ENCODE assay signal across 8 mouse cellular contexts in the genomic region with DNA sequence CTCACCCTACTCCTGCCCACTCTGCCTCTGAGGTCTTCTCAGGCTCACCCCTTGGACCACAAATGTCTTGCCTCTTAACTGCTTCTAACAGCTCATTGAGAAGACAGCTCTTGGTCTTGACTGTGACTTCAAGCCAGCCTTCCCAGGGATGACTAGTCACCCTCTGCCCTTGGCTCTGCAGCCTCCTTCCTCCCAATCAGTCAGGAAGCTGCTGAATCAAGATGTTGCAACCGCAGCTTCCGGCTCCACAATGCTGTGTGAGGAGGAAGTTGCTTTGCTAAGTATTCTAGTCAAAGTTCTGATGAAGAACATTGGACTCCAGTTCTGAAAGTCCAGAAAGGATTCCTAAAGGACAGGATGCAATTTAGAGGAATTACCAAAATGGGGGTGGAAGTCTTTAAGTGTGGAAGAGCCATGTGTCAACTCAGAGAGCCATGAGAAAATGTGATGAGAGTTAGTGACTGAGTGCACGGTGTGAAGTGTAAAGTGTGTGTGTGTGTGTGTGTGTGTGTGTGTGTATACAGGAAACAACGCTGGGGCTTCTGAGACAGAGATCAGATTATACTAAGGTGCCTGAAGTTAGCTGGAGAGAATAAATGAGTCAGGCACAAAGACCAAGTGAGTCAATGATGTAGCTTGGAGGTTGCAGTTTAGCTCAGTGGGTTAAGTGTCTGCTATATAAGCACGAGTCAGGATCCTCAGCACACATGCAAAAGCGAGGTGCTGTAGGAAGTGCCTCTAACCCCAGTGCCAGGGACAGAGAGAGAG. TPM values are rescaled to one million over a fixed set of nuclear protein-coding genes. Genes with fewer than 3 reads are reported as not detected.
DNase-seq lines count a peak whose midpoint lies in the region; ATAC-seq and TF ChIP-seq lines count a peak whose summit lies in the region.
"Had no signal": no experiment of that assay in that cellular context is flagged by ENCODE, and none has a peak within 500 bp of the region (broad histone marks: within the 10 kb centered on the region; RNA-seq: fewer than 3 reads in every experiment).

No protein-coding gene starts in this region.

- no peak for ATAC-seq in midbrain, embryonic 11.5 days (ENCODE audit: low FRiP score)
- no peak for ATAC-seq in cerebellum, adult (ENCODE audit: insufficient number of reproducible peaks, low FRiP score, low TSS enrichment)

- no peak overlapping the region for H3K4me2 ChIP-seq in midbrain, embryonic 11.5 days
- H3K4me2 ChIP-seq: embryonic facial prominence, embryonic 13.5 days had no signal

- H3K9me3 ChIP-seq in midbrain, embryonic 11.5 days (ENCODE audit: control insufficient read depth, low read length): no peaks in the 10 kb centered on the region
- H3K9me3 ChIP-seq: embryonic facial prominence, embryonic 13.5 days had no signal

- H3K27me3 ChIP-seq in midbrain, embryonic 11.5 days (ENCODE audit: control insufficient read depth, insufficient read depth, low read length): no peaks in the 10 kb centered on the region
- H3K27me3 ChIP-seq: embryonic facial prominence, embryonic 13.5 days had no signal

- H3K9ac ChIP-seq in midbrain, embryonic 11.5 days (ENCODE audit: low read length): no peak overlapping the region
- H3K9ac ChIP-seq: embryonic facial prominence, embryonic 13.5 days had no signal

- H3K27ac ChIP-seq in gastrocnemius, adult 2 months: peak overlapping the region; percentile 38; the same call in 1 of the 2 replicates
- H3K27ac ChIP-seq in left cerebral cortex, adult 2 months: no peak overlapping the region
- H3K27ac ChIP-seq in midbrain, embryonic 11.5 days (ENCODE audit: low read depth, low read length): no peak overlapping the region
- H3K27ac ChIP-seq: embryonic facial prominence, embryonic 13.5 days had no signal

- no peaks in the 10 kb centered on the region for H3K36me3 ChIP-seq in midbrain, embryonic 11.5 days (ENCODE audit: control insufficient read depth, insufficient read depth, low read length)
- H3K36me3 ChIP-seq: embryonic facial prominence, embryonic 13.5 days had no signal

- TF ChIP-seq CTCF in gastrocnemius, adult 2 months (IDR thresholded peaks at IDR 0.05): no peak
- TF ChIP-seq CTCF in left cerebral cortex, adult 2 months (IDR thresholded peaks at IDR 0.05): no peak

- intact Hi-C loops in gastrocnemius, adult 2 months (cut with DNase I): no loop called here
- intact Hi-C loops in left cerebral cortex, adult 2 months (cut with DNase I): no loop called here

- H3K4me3 ChIP-seq in gastrocnemius, adult 2 months: no peak overlapping the region
- H3K4me3 ChIP-seq in left cerebral cortex, adult 2 months: no peak overlapping the region
- H3K4me3 ChIP-seq in midbrain, embryonic 11.5 days (ENCODE audit: low read depth, low read length): no peak overlapping the region
- H3K4me3 ChIP-seq: embryonic facial prominence, embryonic 13.5 days had no signal

- WGBS in midbrain, embryonic 11.5 days: 83% methylated on average over 6 of the region's 6 CpGs

- peak; percentile 18 to 31 for DNase-seq in adrenal gland, adult 18-20 months (ENCODE audit: low spot score in 2 of 2)
- DNase-seq in gastrocnemius, adult 2 months: peak; percentile 46
- DNase-seq in kidney, postnatal 25 days: peak; percentile 57 to 79
- DNase-seq in natural killer cell, adult 2 months (ENCODE audit: low spot score in 2 of 2): peak; percentile 79 to 82
- no peak for DNase-seq in left cerebral cortex, adult 2 months (ENCODE audit: extremely low spot score in 1 of 2, low spot score in 2 of 2)
- no peak for DNase-seq in midbrain, embryonic 11.5 days (ENCODE audit: low spot score, missing footprints)

- H3K4me1 ChIP-seq in midbrain, embryonic 11.5 days (ENCODE audit: control insufficient read depth, insufficient read depth, low read length): no peaks in the 10 kb centered on the region
- H3K4me1 ChIP-seq: embryonic facial prominence, embryonic 13.5 days had no signal

RNA-seq across cellular contexts. Expression of a gene that starts 14.5 kb away (rescaled TPM):
- 10 to 100 TPM; 18.5 to 21.1 TPM for total RNA-seq in adrenal gland, adult 18-20 months (2021)
- total RNA-seq in gastrocnemius, adult 2 months (2021): 10 to 100 TPM; 14.4 to 19.6 TPM
- 100 to 1,000 TPM; 122 to 126 TPM for total RNA-seq in left cerebral cortex, adult 2 months (2021)
- polyA plus RNA-seq in midbrain, embryonic 11.5 days (2014; fragmentation: Nextera tagmentation; extraction: Ambion mirVana): 259 and 281 TPM in 2 replicates

RNA-seq across cellular contexts. Expression of a gene that starts 58.7 kb away (rescaled TPM):
- 10 to 100 TPM in 1 of 2 experiments, 1 to 10 TPM in 1; 8.4 to 22.2 TPM for total RNA-seq in adrenal gland, adult 18-20 months (2021)
- total RNA-seq in gastrocnemius, adult 2 months (2021): 10 to 100 TPM; 18.7 to 30.6 TPM
- total RNA-seq in left cerebral cortex, adult 2 months (2021): 10 to 100 TPM; 25.8 to 27.2 TPM
- 5.2 and 5.8 TPM in 2 replicates for polyA plus RNA-seq in midbrain, embryonic 11.5 days (2014; fragmentation: Nextera tagmentation; extraction: Ambion mirVana)

Comparison
In these comparisons a context has a peak if more than half of its experiments do, and no peak if none do; other contexts are left out.
1. DNase-seq: peak in adrenal gland, adult 18-20 months (2 of 2), gastrocnemius, adult 2 months (single experiment), kidney, postnatal 25 days (2 of 2) and natural killer cell, adult 2 months (2 of 2); none in left cerebral cortex, adult 2 months (0 of 2) and midbrain, embryonic 11.5 days (single experiment).
2. RNA of a gene that starts 14.5 kb away (total RNA-seq): 122 to 126 TPM in left cerebral cortex, adult 2 months; 18.5 to 21.1 TPM in adrenal gland, adult 18-20 months and 14.4 to 19.6 TPM in gastrocnemius, adult 2 months; every median in the first group is over 4 times any median in the second.